Comparison of ENCODE assay signal across 1 mouse cellular context in the genomic region with DNA sequence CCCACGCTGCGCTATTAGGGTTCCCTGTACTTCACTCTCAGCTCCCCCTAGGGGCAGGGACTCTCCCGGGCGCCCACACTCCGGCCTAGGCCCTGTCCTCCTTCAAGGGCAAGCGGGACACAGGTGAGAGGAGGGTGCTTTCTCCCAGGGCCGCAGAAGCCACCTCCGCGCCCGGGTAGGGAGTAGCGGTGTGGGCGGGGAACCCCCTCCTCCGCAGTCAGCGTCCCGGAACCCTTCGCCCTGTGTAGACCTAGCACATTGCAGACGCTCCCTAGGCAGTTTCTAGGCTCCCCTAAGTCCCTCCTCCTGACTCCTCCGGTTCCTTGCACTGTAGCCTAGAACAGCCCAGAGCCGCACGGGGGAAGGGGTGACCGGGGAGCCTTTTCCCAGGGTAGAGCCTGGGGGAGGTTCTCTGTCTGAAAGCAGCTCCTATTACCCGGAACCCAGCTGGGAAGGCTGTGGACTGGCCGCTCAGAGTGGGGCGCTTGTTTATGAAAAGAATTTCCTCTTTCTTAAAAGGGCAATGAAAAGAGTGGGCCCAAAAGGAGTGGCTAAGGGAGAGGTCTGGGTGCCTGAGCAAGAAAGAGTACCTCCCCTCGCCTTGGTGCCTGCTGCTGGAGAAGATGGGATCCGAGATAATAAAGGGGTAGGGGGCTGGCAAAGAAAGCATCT.
TF ChIP-seq lines count a peak whose summit lies in the region.

No protein-coding gene starts in this region.

TF ChIP-seq in C2C12, 6 proteins besides CTCF, POLR2A, EP300 and RAD21:
- TF ChIP-seq USF1 (IDR thresholded peaks at IDR 0.05; ENCODE audit: low read depth) (no peak), MAX (IDR thresholded peaks at IDR 0.05) (peak; percentile 35)
TF ChIP-seq in C2C12: peak in this region for 1.
